Mouse (Mus musculus): ENCODE data around the gene Tmem201.

DNA sequence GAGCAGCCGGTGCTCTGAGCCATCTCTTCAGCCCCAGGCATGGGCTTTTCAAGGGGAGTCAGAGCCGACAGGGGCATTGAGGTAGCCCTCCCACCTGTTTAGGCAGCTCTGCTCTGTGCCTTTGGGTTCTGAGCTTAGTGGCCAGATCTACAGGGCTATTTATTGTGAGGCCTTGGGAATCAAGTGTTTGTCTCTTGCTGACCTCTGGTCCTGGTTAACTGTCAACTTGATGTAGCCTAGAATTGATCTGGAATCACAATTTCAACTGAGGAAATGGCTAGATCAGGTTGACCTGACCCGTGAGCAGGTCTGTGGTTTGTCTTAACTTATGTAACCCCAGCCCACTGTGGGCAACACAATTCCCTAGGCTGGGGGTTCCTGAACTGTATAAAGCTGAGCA is 23.3 kb downstream of the Tmem201 start:
- TF ChIP-seq CTCF (IDR thresholded peaks at IDR 0.05; ENCODE audit: low read depth, low read length) (no peak), POLR2A (IDR thresholded peaks at IDR 0.05; ENCODE audit: extremely low read depth, insufficient read depth, low read length) (no peak)
